In genomic region chr14:105232421-105232820, GRCm38 (mm10) we compare ENCODE assay signal across 8 mouse cellular contexts. TPM values are rescaled to one million over a fixed set of nuclear protein-coding genes. Genes with fewer than 3 reads are reported as not detected.
A peak's percentile ranks its signal among the peaks of the same experiment; 100 is the strongest.
DNase-seq lines count a peak whose midpoint lies in the region; ATAC-seq and TF ChIP-seq lines count a peak whose summit lies in the region.

No protein-coding gene starts in this region.

- no peaks in the 10 kb centered on the region for H3K27me3 ChIP-seq in forebrain, postnatal 0 days (ENCODE audit: insufficient read depth, low read length)
- no peaks in the 10 kb centered on the region for H3K27me3 ChIP-seq in forebrain, embryonic 12.5 days
- no peaks in the 10 kb centered on the region for H3K27me3 ChIP-seq in spleen, adult 2 months (ENCODE audit: control insufficient read depth, insufficient read depth, low read length)
- H3K27me3 ChIP-seq in kidney, embryonic 15.5 days, result no peaks in the 10 kb centered on the region
- H3K27me3 ChIP-seq in forebrain, embryonic 15.5 days, result no peaks in the 10 kb centered on the region

- TF ChIP-seq CTCF in forebrain, postnatal 0 days (IDR thresholded peaks at IDR 0.05; ENCODE audit: low read depth), result peak; percentile 21
- TF ChIP-seq CTCF in spleen, adult 2 months (IDR thresholded peaks at IDR 0.05; ENCODE audit: extremely low read depth, insufficient read depth, insufficient read length, insufficient replicate concordance), result peak; percentile 41; the same call in 1 of the 2 replicates

- H3K4me1 ChIP-seq in forebrain, postnatal 0 days (ENCODE audit: insufficient read depth), result no peaks in the 10 kb centered on the region
- no peaks in the 10 kb centered on the region for H3K4me1 ChIP-seq in forebrain, embryonic 12.5 days
- H3K4me1 ChIP-seq in spleen, adult 2 months (ENCODE audit: control insufficient read depth, insufficient read depth, insufficient read length), result no peaks in the 10 kb centered on the region
- H3K4me1 ChIP-seq in kidney, embryonic 15.5 days, result no peaks in the 10 kb centered on the region
- no peaks in the 10 kb centered on the region for H3K4me1 ChIP-seq in forebrain, embryonic 15.5 days

- no peaks in the 10 kb centered on the region for H3K9me3 ChIP-seq in forebrain, postnatal 0 days (ENCODE audit: low read length)
- H3K9me3 ChIP-seq in forebrain, embryonic 12.5 days, result no peaks in the 10 kb centered on the region
- H3K9me3 ChIP-seq in kidney, embryonic 15.5 days (replicated peaks), result no peaks in the 10 kb centered on the region
- no peaks in the 10 kb centered on the region for H3K9me3 ChIP-seq in forebrain, embryonic 15.5 days

- H3K4me3 ChIP-seq in forebrain, postnatal 0 days (ENCODE audit: low read depth, low read length), result no peak overlapping the region
- no peak overlapping the region for H3K4me3 ChIP-seq in forebrain, embryonic 12.5 days (replicated peaks)
- H3K4me3 ChIP-seq in spleen, adult 2 months (ENCODE audit: extremely low read depth, insufficient read depth, insufficient read length), result no peak overlapping the region
- H3K4me3 ChIP-seq in kidney, embryonic 15.5 days (replicated peaks), result no peak overlapping the region
- H3K4me3 ChIP-seq in forebrain, embryonic 15.5 days, result no peak overlapping the region

- DNase-seq in forebrain, postnatal 0 days, result peak; percentile 13
- DNase-seq in spleen, adult 2 months (ENCODE audit: low read depth in 1 of 2, low spot score in 2 of 2), result peak; percentile 17
- no peak for DNase-seq in spleen, adult 12 weeks (ENCODE audit: low spot score)
- DNase-seq in cerebellum, adult 9-11 months, result peak; percentile 10

- H3K9ac ChIP-seq in forebrain, postnatal 0 days, result no peak overlapping the region
- H3K9ac ChIP-seq in forebrain, embryonic 12.5 days, result no peak overlapping the region
- H3K9ac ChIP-seq in kidney, embryonic 15.5 days, result no peak overlapping the region
- H3K9ac ChIP-seq in forebrain, embryonic 15.5 days (replicated peaks), result no peak overlapping the region

- H3K4me2 ChIP-seq in forebrain, postnatal 0 days (ENCODE audit: low read depth), result no peak overlapping the region
- H3K4me2 ChIP-seq in forebrain, embryonic 12.5 days, result no peak overlapping the region
- no peak overlapping the region for H3K4me2 ChIP-seq in kidney, embryonic 15.5 days
- no peak overlapping the region for H3K4me2 ChIP-seq in forebrain, embryonic 15.5 days (replicated peaks)

- H3K27ac ChIP-seq in forebrain, postnatal 0 days (ENCODE audit: low read depth, low read length), result no peak overlapping the region
- H3K27ac ChIP-seq in forebrain, embryonic 12.5 days, result no peak overlapping the region
- H3K27ac ChIP-seq in spleen, adult 2 months (ENCODE audit: insufficient read depth, low read length), result no peak overlapping the region
- no peak overlapping the region for H3K27ac ChIP-seq in kidney, embryonic 15.5 days
- no peak overlapping the region for H3K27ac ChIP-seq in forebrain, embryonic 15.5 days (replicated peaks)

- H3K36me3 ChIP-seq in forebrain, postnatal 0 days (ENCODE audit: insufficient read depth), result no peaks in the 10 kb centered on the region
- no peaks in the 10 kb centered on the region for H3K36me3 ChIP-seq in forebrain, embryonic 12.5 days (replicated peaks)
- no peaks in the 10 kb centered on the region for H3K36me3 ChIP-seq in spleen, adult 2 months (ENCODE audit: control insufficient read depth, insufficient read depth, low read length)
- no peaks in the 10 kb centered on the region for H3K36me3 ChIP-seq in kidney, embryonic 15.5 days
- H3K36me3 ChIP-seq in forebrain, embryonic 15.5 days, result no peaks in the 10 kb centered on the region

- no peak for TF ChIP-seq POLR2A in spleen, adult 2 months (IDR thresholded peaks at IDR 0.05; ENCODE audit: low read depth, low read length)

- no peak for ATAC-seq in forebrain, postnatal 0 days
- no peak for ATAC-seq in forebrain, embryonic 12.5 days (ENCODE audit: low FRiP score)
- peak; percentile 54; the same call in 1 of the 2 replicates for ATAC-seq in kidney, embryonic 15.5 days (replicated peaks; ENCODE audit: low FRiP score)
- peak; percentile 97 for ATAC-seq in megakaryocyte-erythroid progenitor cell, adult 5-6 weeks (replicated peaks; ENCODE audit: low FRiP score, low TSS enrichment, poor library complexity, severe bottlenecking)
- ATAC-seq in forebrain, embryonic 15.5 days (replicated peaks), result no peak

- WGBS in forebrain, postnatal 0 days, result 55% methylated on average over 6 of the region's 6 CpGs
- WGBS in forebrain, embryonic 12.5 days, result 53% methylated on average over 6 of the region's 6 CpGs
- WGBS in spleen, adult 2 months, result 35% methylated on average over 6 of the region's 6 CpGs
- 44% methylated on average over 6 of the region's 6 CpGs for WGBS in kidney, embryonic 15.5 days
- WGBS in forebrain, embryonic 15.5 days, result 51% methylated on average over 6 of the region's 6 CpGs

RNA-seq across cellular contexts. Expression of gene Ndfip2, which starts 26.0 kb away (rescaled TPM):
- total RNA-seq in forebrain, postnatal 0 days (2014; rRNA removed), result 111 and 126 TPM in 2 replicates
- 86.5 and 97.6 TPM in 2 replicates for polyA plus RNA-seq in forebrain, postnatal 0 days (2015; fragmentation: Nextera tagmentation; extraction: Ambion mirVana)
- polyA plus RNA-seq in forebrain, embryonic 12.5 days (2016; fragmentation: Nextera tagmentation; extraction: Ambion mirVana), result 61.5 and 65.7 TPM in 2 replicates
- polyA plus RNA-seq in spleen, adult 2 months (2012; rRNA removed), result 17.3 and 18.6 TPM in 2 replicates
- polyA plus RNA-seq in kidney, embryonic 15.5 days (2015; fragmentation: Nextera tagmentation; extraction: Ambion mirVana), result 65.2 and 68.1 TPM in 2 replicates
- total RNA-seq in megakaryocyte-erythroid progenitor cell, adult 5-6 weeks (2014; fragmentation: Nextera tagmentation), result 13.6 and 14.7 TPM in 2 replicates
- 13.8 and 16.2 TPM in 2 replicates for total RNA-seq in megakaryocyte-erythroid progenitor cell, adult 5-6 weeks (2017)
- polyA plus RNA-seq in forebrain, embryonic 15.5 days (2015; fragmentation: Nextera tagmentation; extraction: Ambion mirVana), result 76.0 and 83.9 TPM in 2 replicates

RNA-seq across cellular contexts. Expression of gene Rbm26, which starts 55.3 kb away (rescaled TPM):
- 44.9 and 65.0 TPM in 2 replicates for total RNA-seq in forebrain, postnatal 0 days (2014; rRNA removed)
- 15.9 and 24.3 TPM in 2 replicates for polyA plus RNA-seq in forebrain, postnatal 0 days (2015; fragmentation: Nextera tagmentation; extraction: Ambion mirVana)
- polyA plus RNA-seq in forebrain, embryonic 12.5 days (2016; fragmentation: Nextera tagmentation; extraction: Ambion mirVana), result 43.7 and 48.2 TPM in 2 replicates
- polyA plus RNA-seq in spleen, adult 2 months (2012; rRNA removed), result 9.4 and 11.9 TPM in 2 replicates
- polyA plus RNA-seq in kidney, embryonic 15.5 days (2015; fragmentation: Nextera tagmentation; extraction: Ambion mirVana), result 34.0 and 34.7 TPM in 2 replicates
- 91.1 and 108 TPM in 2 replicates for total RNA-seq in megakaryocyte-erythroid progenitor cell, adult 5-6 weeks (2014; fragmentation: Nextera tagmentation)
- total RNA-seq in megakaryocyte-erythroid progenitor cell, adult 5-6 weeks (2017), result 78.5 and 93.4 TPM in 2 replicates
- 33.9 and 37.5 TPM in 2 replicates for polyA plus RNA-seq in forebrain, embryonic 15.5 days (2015; fragmentation: Nextera tagmentation; extraction: Ambion mirVana)

Comparison
In these comparisons a context has a peak if more than half of its experiments do, and no peak if none do; other contexts are left out.
1. ATAC-seq: peak in kidney, embryonic 15.5 days (single experiment) and megakaryocyte-erythroid progenitor cell, adult 5-6 weeks (single experiment); none in forebrain, postnatal 0 days (single experiment), forebrain, embryonic 12.5 days (single experiment) and forebrain, embryonic 15.5 days (single experiment).